Mouse (Mus musculus) neural tube, embryonic 13.5 days (tissue): Measurements from ENCODE around the gene Spsb2. TPM values are rescaled to one million over a fixed set of nuclear protein-coding genes. Genes with fewer than 3 reads are reported as not detected.
A peak's percentile ranks its signal among the peaks of the same experiment; 100 is the strongest.
"Not testable (repeated sequence)": the region's sequence is repeated elsewhere in the genome, so short reads cannot be mapped to it uniquely, and the experiment has no call there.

ENCODE experiments used
- ATAC-seq: fragments of 200-750 bp; cut with Nextera tagmentation; 2 replicates; pipeline ENCODE4 v1.8.0; 2017; ENCODE audit warnings: low read depth, mild to moderate bottlenecking, moderate TSS enrichment, moderate library complexity
- H3K27ac ChIP-seq: fragments of 300-500 bp; sonication (generic); replicated peaks from 2 replicates; pipeline ENCODE4 v1.5.1; 2015; ENCODE audit warnings: moderate library complexity, mild to moderate bottlenecking, inconsistent platforms
- H3K27me3 ChIP-seq: fragments of 300-500 bp; sonication (generic); 2 replicates; pipeline ENCODE4 v1.6.1; 2015; ENCODE audit warnings: mild to moderate bottlenecking, inconsistent platforms
- H3K36me3 ChIP-seq: fragments of 300-500 bp; sonication (generic); 2 replicates; pipeline ENCODE4 v1.6.1; 2015; ENCODE audit warnings: mild to moderate bottlenecking, inconsistent platforms
- H3K4me1 ChIP-seq: fragments of 300-500 bp; sonication (generic); replicated peaks from 2 replicates; pipeline ENCODE4 v1.6.1; 2015; ENCODE audit warnings: inconsistent platforms
- H3K4me2 ChIP-seq: fragments of 300-500 bp; sonication (generic); 2 replicates; pipeline ENCODE4 v1.6.1; 2015; ENCODE audit warnings: inconsistent platforms, mild to moderate bottlenecking, moderate library complexity
- H3K4me3 ChIP-seq: fragments of 300-500 bp; sonication (generic); 2 replicates; pipeline ENCODE4 v1.5.1; 2015; ENCODE audit warnings: mild to moderate bottlenecking, inconsistent platforms
- H3K9ac ChIP-seq: fragments of 300-500 bp; sonication (generic); 2 replicates; pipeline ENCODE4 v1.6.1; 2015; ENCODE audit warnings: moderate library complexity, mild to moderate bottlenecking, inconsistent platforms
- H3K9me3 ChIP-seq: fragments of 300-500 bp; sonication (generic); 2 replicates; pipeline ENCODE4 v1.6.1; 2016; ENCODE audit warnings: inconsistent platforms
- WGBS: fragments of 180-500 bp; shearing (Covaris S2); methylation state at CpG from one replicate; pipeline ENCODE4 v1.1.7; 2015; 5-methylcytosine and 5-hydroxymethylcytosine counted together
- polyA plus RNA-seq: library from polyadenylated mRNA; unstranded; fragments of >200 nt; fragmentation: Nextera tagmentation; extraction: Ambion mirVana; gene quantifications from 2 replicates; pipeline ENCODE4 v1.2.1, GENCODE M21; 2015

Gene Spsb2
- polyA plus RNA-seq, 1 experiment from 2014 or later: 8.5 TPM

DNA sequence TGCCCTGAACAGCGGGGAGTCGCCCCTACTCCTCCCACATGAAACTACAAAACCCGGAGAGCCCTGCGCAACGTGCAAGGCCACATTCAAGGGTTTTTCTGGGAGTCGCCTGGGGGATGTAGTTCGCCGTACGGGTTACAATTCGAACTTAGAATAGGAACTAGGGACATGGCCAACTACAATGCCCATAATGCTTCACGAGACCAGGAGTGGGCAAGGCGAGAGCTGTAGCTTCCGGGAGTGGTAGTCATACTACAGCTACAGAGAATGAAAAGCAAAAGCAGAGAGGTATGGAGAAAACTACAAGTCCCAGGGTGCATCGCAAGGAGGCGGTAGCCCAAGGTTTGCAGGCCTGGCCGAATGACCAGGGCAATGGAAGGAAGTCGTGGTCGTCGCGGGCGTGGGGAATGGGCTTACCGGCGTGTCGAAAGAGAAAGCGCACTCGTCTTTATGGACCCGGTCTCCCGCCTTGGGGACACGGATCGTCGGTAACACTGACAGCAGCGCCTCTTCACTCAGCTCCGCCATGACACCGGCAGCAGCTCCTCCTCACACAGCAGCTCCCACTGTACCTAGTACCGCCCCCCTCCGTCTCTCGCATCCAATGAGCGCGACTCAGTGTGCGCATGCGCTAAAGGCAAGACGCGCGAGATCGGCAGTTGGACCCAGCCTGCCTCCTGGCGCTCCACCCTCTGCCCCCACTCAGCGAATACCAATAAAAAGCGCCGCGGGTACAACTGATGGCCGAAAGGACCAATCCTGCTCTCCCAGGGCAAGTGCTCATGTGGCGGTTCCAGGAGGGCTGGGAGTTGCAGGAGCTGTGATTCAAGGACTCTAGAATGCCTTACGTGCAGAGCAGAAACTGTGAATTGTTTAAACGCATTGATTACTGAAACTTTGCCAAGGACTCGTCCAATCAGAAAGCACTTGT lies 20.7 kb downstream of the Spsb2 start, which contains the start of the genes Usp5 and Cdca3:
TSS of gene Usp5 (minus strand) at position 617 of the 931 bp plus-strand sequence.
TSS of gene Cdca3 (plus strand) at position 680 of the 931 bp plus-strand sequence.
- Histone ChIP-seq H3K4me2 (peak within 1 kb of the TSS; percentile 87), H3K36me3 (peaks cover 37% of the 10 kb centered on the region), H3K27me3 (no peaks in the 10 kb centered on the region), H3K27ac (peak within 1 kb of the TSS; percentile 90), H3K4me1 (peaks cover 26% of the 10 kb centered on the region), H3K9ac (peak within 1 kb of the TSS; percentile 75), H3K9me3 (no peaks in the 10 kb centered on the region), H3K4me3 (peak within 1 kb of the TSS; percentile 66)
- WGBS: under 1% methylated on average over 55 of the region's 55 CpGs
- peak; percentile 96 for ATAC-seq

DNA sequence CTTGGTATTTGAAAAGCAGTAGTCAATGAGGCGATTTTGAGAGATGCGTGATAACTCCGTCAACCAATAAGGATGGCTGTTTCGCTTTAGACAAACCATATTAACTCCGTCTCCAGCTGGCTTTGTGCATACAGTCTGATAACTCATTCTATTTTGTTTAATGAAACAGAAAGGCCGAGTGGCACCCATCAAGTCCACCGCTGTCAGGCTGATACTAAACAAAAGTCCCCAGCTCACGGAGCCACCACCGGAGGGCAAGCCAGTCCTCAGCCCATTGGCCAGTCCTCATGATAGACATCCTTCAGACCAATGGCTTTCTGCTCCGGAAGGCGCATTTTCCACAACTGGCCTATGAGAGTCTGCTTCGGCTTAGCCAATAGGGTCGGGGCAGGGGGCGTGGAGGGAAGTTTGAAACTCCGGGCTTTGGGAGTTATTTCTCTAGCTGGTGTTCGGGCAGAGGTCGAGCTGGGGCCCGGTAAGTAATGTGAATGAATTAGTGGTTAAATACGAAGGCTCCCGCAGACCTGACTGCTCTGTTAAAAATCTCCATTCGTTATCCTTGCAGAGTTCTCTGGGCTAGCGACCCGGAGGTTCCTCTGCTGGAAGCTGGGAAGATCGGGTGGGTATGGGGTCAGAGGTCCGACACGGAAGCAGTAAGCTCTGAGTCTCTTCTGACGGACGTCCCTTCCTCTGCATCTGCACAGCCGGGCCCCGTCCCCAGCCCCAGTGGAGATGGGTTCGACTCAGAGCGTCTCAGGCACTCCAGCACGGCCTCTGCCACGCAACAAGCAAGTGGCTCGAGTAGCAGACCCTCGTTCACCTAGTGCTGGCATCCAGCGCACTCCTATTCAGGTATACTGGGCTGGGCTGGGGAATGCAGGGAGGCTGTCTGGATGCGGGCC lies 21.6 kb downstream of the Spsb2 start:
- H3K4me3 ChIP-seq: peak overlapping the region; percentile 66
- H3K27me3 ChIP-seq: no peaks in the 10 kb centered on the region
- under 1% methylated on average over 38 of the region's 38 CpGs for WGBS
- peak; percentile 92 for ATAC-seq
- H3K9ac ChIP-seq: peak overlapping the region; percentile 75
- H3K4me1 ChIP-seq: peaks cover 26% of the 10 kb centered on the region
- peak overlapping the region; percentile 61 for H3K4me2 ChIP-seq
- no peaks in the 10 kb centered on the region for H3K9me3 ChIP-seq
- H3K36me3 ChIP-seq: peaks cover 28% of the 10 kb centered on the region
- H3K27ac ChIP-seq: peak overlapping the region; percentile 90

GRCm38 (mm10) chr6:124831199-124831598 lies 22.7 kb downstream of the Spsb2 start:
- H3K9me3 ChIP-seq, H3K27ac ChIP-seq, H3K27me3 ChIP-seq, H3K4me3 ChIP-seq, H3K9ac ChIP-seq, ATAC-seq: not testable (repeated sequence)
- H3K4me1 ChIP-seq: peaks cover 34% of the 10 kb centered on the region
- H3K36me3 ChIP-seq: peaks cover 17% of the 10 kb centered on the region
- 95% methylated on average over 4 of the region's 4 CpGs for WGBS
- H3K4me2 ChIP-seq: peak overlapping the region; percentile 61; the same call in 1 of the 2 replicates

GRCm38 (mm10) chr6:124831649-124832048 lies 23.2 kb downstream of the Spsb2 start:
- 96% methylated on average over 8 of the region's 8 CpGs for WGBS
- no peak overlapping the region for H3K4me3 ChIP-seq
- no peak overlapping the region for H3K4me2 ChIP-seq
- ATAC-seq: no peak
- H3K4me1 ChIP-seq: peaks cover 34% of the 10 kb centered on the region
- no peaks in the 10 kb centered on the region for H3K9me3 ChIP-seq
- H3K27ac ChIP-seq: no peak overlapping the region
- peaks cover 14% of the 10 kb centered on the region; the same call in 1 of the 2 replicates for H3K36me3 ChIP-seq
- H3K9ac ChIP-seq: no peak overlapping the region
- H3K27me3 ChIP-seq: no peaks in the 10 kb centered on the region

DNA sequence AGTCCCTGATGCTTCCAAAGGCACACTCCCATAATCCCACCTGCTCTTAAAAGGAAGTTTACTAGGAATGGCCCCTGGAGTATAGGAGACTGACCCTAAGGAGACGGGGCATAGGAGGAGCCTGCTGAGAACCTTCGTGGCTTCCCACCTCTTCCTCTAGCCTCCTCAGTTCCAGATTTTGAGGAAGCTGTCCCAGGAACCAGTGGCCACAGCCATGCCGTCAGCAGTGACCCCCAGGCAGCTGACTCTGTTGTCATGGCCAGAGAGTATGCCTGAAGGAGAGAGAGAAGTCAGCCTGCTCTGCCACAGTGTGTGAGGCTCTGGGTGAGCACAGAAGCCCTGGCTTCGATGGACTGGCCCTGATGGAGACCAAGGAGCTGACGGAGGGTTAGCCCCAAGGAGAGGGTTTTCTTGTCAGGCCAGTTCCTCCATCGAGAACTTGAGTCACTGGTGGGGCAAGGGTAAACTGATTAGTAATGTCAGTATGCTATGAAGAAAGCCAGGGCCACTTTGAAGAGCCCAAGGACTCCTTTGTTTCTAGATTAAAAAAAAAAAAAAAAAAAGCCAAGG lies 26.1 kb downstream of the Spsb2 start:
- no peak overlapping the region for H3K4me3 ChIP-seq
- no peak overlapping the region for H3K4me2 ChIP-seq
- no peak overlapping the region for H3K9ac ChIP-seq
- WGBS: 86% methylated on average over 6 of the region's 6 CpGs
- no peaks in the 10 kb centered on the region for H3K9me3 ChIP-seq
- peaks cover 25% of the 10 kb centered on the region for H3K4me1 ChIP-seq
- ATAC-seq: no peak
- peaks cover 14% of the 10 kb centered on the region; the same call in 1 of the 2 replicates for H3K36me3 ChIP-seq
- H3K27ac ChIP-seq: no peak overlapping the region; the same call in 1 of the 2 replicates
- no peaks in the 10 kb centered on the region for H3K27me3 ChIP-seq

DNA sequence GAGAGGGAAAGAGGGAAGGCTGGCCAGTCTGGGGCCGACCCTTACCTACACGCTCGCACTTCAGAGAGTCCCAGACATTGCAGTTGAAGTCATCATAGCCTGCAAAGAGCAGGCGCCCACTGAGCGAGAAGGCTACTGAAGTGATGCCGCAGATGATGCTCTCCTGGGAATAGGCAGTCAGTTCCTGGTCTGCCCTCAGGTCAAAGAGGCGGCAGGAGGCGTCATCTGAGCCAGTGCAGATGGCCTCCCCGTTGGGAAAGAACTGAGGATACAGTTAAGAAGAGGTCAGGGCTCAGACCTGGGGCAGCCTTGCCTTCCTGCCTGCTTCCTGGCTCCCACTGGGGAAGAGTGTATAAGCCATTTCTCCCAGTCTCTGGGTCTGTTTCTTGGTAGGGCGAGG lies 27.1 kb downstream of the Spsb2 start:
- Histone ChIP-seq H3K27me3 (no peaks in the 10 kb centered on the region), H3K4me2 (no peak overlapping the region), H3K27ac (no peak overlapping the region), H3K9ac (0 out of 2 replicates have a peak overlapping the region, but pooled peaks have one; percentile 8), H3K4me1 (peaks cover 29% of the 10 kb centered on the region), H3K36me3 (peaks cover 14% of the 10 kb centered on the region; the same call in 1 of the 2 replicates), H3K4me3 (no peak overlapping the region), H3K9me3 (no peaks in the 10 kb centered on the region)
- WGBS: 53% methylated on average over 10 of the region's 10 CpGs
- ATAC-seq: no peak

GRCm38 (mm10) chr6:124836411-124836810 lies 27.9 kb downstream of the Spsb2 start:
- ATAC-seq: no peak
- Histone ChIP-seq H3K4me2 (no peak overlapping the region), H3K27ac (no peak overlapping the region), H3K4me1 (peaks cover 23% of the 10 kb centered on the region), H3K27me3 (no peaks in the 10 kb centered on the region), H3K36me3 (peaks cover 20% of the 10 kb centered on the region), H3K4me3 (no peak overlapping the region), H3K9ac (no peak overlapping the region), H3K9me3 (no peaks in the 10 kb centered on the region)
- WGBS: 89% methylated on average over 7 of the region's 7 CpGs

DNA sequence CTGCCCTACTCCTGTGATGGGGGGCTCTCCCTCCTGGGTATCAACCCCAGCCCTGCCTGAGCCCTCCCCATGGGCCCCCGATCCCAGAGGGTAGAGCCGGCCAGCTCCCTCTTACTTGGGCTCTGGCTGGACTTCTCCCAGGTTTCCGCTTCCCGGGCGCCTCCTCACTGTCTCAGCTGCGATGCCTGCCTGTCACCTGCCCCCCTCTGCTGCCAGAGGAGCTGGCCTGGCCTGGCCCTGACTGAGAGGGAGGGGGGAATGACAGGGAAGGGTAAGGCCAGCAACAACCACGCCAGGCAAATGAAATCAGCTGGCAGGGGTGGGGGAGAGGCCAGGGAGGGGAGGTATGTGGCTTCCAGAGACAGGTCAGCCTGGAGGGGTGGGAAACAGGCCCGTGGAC lies 31.3 kb downstream of the Spsb2 start:
- Histone ChIP-seq H3K36me3 (peaks cover 15% of the 10 kb centered on the region), H3K27me3 (no peaks in the 10 kb centered on the region), H3K4me3 (no peak overlapping the region), H3K9ac (peak overlapping the region; percentile 49), H3K9me3 (no peaks in the 10 kb centered on the region), H3K4me1 (peaks cover 23% of the 10 kb centered on the region), H3K4me2 (no peak overlapping the region), H3K27ac (no peak overlapping the region)
- no peak; the same call in 1 of the 2 replicates for ATAC-seq
- WGBS: 14% methylated on average over 8 of the region's 8 CpGs

DNA sequence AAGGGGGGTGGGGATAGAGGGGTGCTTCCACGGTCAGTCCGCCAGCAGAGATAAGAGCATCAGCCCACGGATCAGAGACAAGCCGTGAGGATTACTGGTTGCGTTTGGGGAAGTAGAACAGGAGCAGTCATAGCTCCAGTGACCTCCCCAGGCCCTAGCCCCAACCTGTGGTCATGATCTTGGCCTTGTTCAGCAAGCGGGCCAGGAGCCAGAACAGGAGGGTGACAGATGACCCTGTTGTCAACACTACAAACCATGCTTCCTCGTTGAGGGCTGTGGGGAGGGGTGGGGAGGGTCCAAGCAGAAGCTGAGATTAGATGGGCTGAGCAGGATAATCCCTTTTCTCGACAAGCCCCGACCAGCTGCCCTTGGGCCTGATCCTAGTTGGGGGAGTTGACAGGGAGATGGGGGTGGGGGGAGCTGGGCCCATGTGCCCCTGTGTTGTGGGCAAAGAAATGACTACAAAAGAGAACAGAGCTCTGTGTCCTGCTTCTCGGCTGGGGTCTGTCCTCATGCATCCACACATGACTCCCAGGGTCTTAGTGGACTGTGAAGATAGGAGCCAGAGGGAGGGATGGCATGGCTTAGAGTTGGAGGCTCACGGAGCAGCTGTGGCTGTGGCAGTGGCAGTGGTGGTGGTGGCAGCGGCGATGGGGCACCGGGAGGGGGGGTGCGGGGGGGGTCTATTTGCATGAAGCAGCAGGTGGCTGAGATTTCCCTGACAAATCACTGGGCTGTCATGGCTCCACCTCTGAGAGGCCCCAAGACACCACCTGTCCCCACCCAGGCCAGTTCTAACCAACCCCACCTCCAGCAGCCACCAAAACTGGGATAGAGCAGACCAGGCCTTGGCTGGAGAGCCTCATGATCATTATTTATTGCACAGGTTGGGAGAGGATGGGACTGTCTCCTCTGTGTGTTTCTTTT lies 32.0 kb downstream of the Spsb2 start, which contains the start of gene Gnb3:
TSS of gene Gnb3 (minus strand) at position 35 of the 927 bp plus-strand sequence.
- H3K9ac ChIP-seq: peak within 1 kb of the TSS; percentile 49
- 39% methylated on average over 15 of the region's 15 CpGs for WGBS
- no peak within 1 kb of the TSS for H3K27ac ChIP-seq
- peaks cover 22% of the 10 kb centered on the region for H3K36me3 ChIP-seq
- no peak for ATAC-seq
- no peaks in the 10 kb centered on the region for H3K27me3 ChIP-seq
- peaks cover 19% of the 10 kb centered on the region for H3K4me1 ChIP-seq
- no peak within 1 kb of the TSS for H3K4me2 ChIP-seq
- H3K4me3 ChIP-seq: no peak within 1 kb of the TSS
- H3K9me3 ChIP-seq: no peaks in the 10 kb centered on the region

DNA sequence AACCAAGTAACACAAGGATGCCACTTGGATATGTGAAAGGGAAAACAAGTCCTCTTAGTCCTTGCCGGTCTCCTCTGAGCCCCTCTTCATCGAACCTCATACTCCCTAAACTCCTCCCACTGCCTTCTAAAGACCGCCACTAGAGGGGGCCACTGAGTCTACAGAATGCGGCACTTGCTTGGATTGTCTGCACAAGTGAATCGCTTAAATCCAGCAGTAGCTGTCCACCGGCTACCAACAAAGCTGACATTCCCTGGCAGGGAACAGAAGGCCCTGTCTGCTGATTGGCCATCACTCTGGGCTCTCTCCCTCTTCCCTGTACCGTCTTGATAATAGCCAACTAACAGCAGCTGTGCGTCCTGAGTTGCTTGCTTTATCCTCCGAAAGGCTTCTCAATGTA lies 38.8 kb downstream of the Spsb2 start:
- Histone ChIP-seq H3K4me3 (no peak overlapping the region), H3K27ac (peak overlapping the region; percentile 67), H3K9ac (peak overlapping the region; percentile 27; the same call in 1 of the 2 replicates), H3K4me2 (peak overlapping the region; percentile 15; the same call in 1 of the 2 replicates), H3K36me3 (peaks cover 34% of the 10 kb centered on the region; the same call in 1 of the 2 replicates), H3K27me3 (no peaks in the 10 kb centered on the region), H3K9me3 (no peaks in the 10 kb centered on the region), H3K4me1 (0 out of 2 replicates have a peak, but pooled peaks cover 3% of the 10 kb centered on the region)
- WGBS: 7% methylated on average over 9 of the region's 9 CpGs
- ATAC-seq: peak; percentile 87
